Mouse (Mus musculus): Measurements from ENCODE around the gene Rsl24d1. TPM values are rescaled to one million over a fixed set of nuclear protein-coding genes. Genes with fewer than 3 reads are reported as not detected.

Rsl24d1 gene
- total and polyA plus RNA-seq, 3 experiments = 195 to 234 TPM; not detected in 1

GRCm38 (mm10) chr9:73090121-73090520 is 23.1 kb upstream of the Rsl24d1 start:
- H3K27ac ChIP-seq (ENCODE audit: control insufficient read depth, low read depth, low read length) = no peak overlapping the region
- TF ChIP-seq MAX (IDR thresholded peaks at IDR 0.05; ENCODE audit: low read length) (no peak), JUND (IDR thresholded peaks at IDR 0.05; ENCODE audit: low read depth, low read length) (no peak), E2F4 (IDR thresholded peaks at IDR 0.05; ENCODE audit: borderline replicate concordance, low read depth, low read length) (no peak), TBP (IDR thresholded peaks at IDR 0.05; ENCODE audit: low read depth, low read length) (no peak), MEF2A (IDR thresholded peaks at IDR 0.05; ENCODE audit: extremely low read depth, insufficient replicate concordance, low read depth, low read length, poor library complexity, severe bottlenecking) (no peak)

GRCm38 (mm10) chr9:73091747-73092146 is 21.5 kb upstream of the Rsl24d1 start:
- TF ChIP-seq CTCF (IDR thresholded peaks at IDR 0.05 in 2 of 3, conservative IDR thresholded peaks at IDR 0.05 in 1 of 3; ENCODE audit: control insufficient read depth in 1 of 3, insufficient read depth in 1 of 3, low read depth in 2 of 3, low read length in 3 of 3, poor library complexity in 1 of 3, severe bottlenecking in 1 of 3) (peak; percentile 52 to 98 (median 96); a peak in 5 of 6 replicates), SIN3A (IDR thresholded peaks at IDR 0.05; ENCODE audit: low read length) (peak; percentile 53; the same call in 1 of the 2 replicates), USF2 (IDR thresholded peaks at IDR 0.05; ENCODE audit: borderline replicate concordance in 1 of 2, insufficient read depth in 1 of 2, low read depth in 1 of 2, low read length in 2 of 2) (no peak), ZC3H11A (IDR thresholded peaks at IDR 0.05; ENCODE audit: low read depth, low read length) (peak; percentile 96), ZNF384 (IDR thresholded peaks at IDR 0.05; ENCODE audit: low read depth, low read length) (peak; percentile 44), SMC3 (IDR thresholded peaks at IDR 0.05; ENCODE audit: low read depth, low read length) (peak; percentile 98), MXI1 (IDR thresholded peaks at IDR 0.05; ENCODE audit: low read depth, low read length) (no peak)
- no peak overlapping the region for H3K9ac ChIP-seq (ENCODE audit: control insufficient read depth, low read depth, low read length, poor library complexity, severe bottlenecking)
- no peaks in the 10 kb centered on the region for H3K27me3 ChIP-seq (ENCODE audit: control insufficient read depth in 1 of 2, insufficient read depth in 2 of 2, low read length in 2 of 2)
- no peaks in the 10 kb centered on the region for H3K4me1 ChIP-seq (ENCODE audit: control insufficient read depth in 1 of 2, insufficient read depth in 2 of 2, low read length in 2 of 2)
- DNase-seq (ENCODE audit: low read depth, low spot score) = peak; percentile 80
- no peaks in the 10 kb centered on the region for H3K79me2 ChIP-seq (ENCODE audit: control insufficient read depth, insufficient read depth, low read length, poor library complexity)
- H3K36me3 ChIP-seq (ENCODE audit: control insufficient read depth in 1 of 2, insufficient read depth in 2 of 2, low read length in 2 of 2) = peaks cover 0 to 2% of the 10 kb centered on the region in 2 experiments; a peak in 2 of 4 replicates
- H3K9me3 ChIP-seq (replicated peaks; ENCODE audit: insufficient read depth, low read length) = no peaks in the 10 kb centered on the region
- no peak overlapping the region for H3K27ac ChIP-seq (ENCODE audit: control insufficient read depth, low read depth, low read length)
- H3K4me3 ChIP-seq (ENCODE audit: control insufficient read depth in 1 of 2, insufficient read depth in 1 of 2, low read depth in 2 of 2, low read length in 2 of 2) = no peak overlapping the region

More at GRCm38 (mm10) chr9:73090121-73090520, 23.1 kb upstream of the Rsl24d1 start:
- H3K4me1 ChIP-seq (ENCODE audit: control insufficient read depth in 1 of 2, insufficient read depth in 2 of 2, low read length in 2 of 2) = peaks cover 9 to 13% of the 10 kb centered on the region in 2 experiments
- peaks cover 0 to 13% of the 10 kb centered on the region in 2 experiments; a peak in 2 of 4 replicates for H3K36me3 ChIP-seq (ENCODE audit: control insufficient read depth in 1 of 2, insufficient read depth in 2 of 2, low read length in 2 of 2)
- DNase-seq (ENCODE audit: low read depth, low spot score) = no peak
- H3K4me3 ChIP-seq (ENCODE audit: control insufficient read depth in 1 of 2, insufficient read depth in 1 of 2, low read depth in 2 of 2, low read length in 2 of 2) = no peak overlapping the region
- H3K9me3 ChIP-seq (replicated peaks; ENCODE audit: insufficient read depth, low read length) = no peaks in the 10 kb centered on the region
- no peak overlapping the region for H3K9ac ChIP-seq (ENCODE audit: control insufficient read depth, low read depth, low read length, poor library complexity, severe bottlenecking)
- no peaks in the 10 kb centered on the region for H3K79me2 ChIP-seq (ENCODE audit: control insufficient read depth, insufficient read depth, low read length, poor library complexity)
- H3K27me3 ChIP-seq (ENCODE audit: control insufficient read depth in 1 of 2, insufficient read depth in 2 of 2, low read length in 2 of 2) = no peaks in the 10 kb centered on the region

GRCm38 (mm10) chr9:73094580-73094979 is 18.6 kb upstream of the Rsl24d1 start:
- no peaks in the 10 kb centered on the region for H3K79me2 ChIP-seq (ENCODE audit: control insufficient read depth, insufficient read depth, low read length, poor library complexity)
- H3K9me3 ChIP-seq (replicated peaks; ENCODE audit: insufficient read depth, low read length) = no peaks in the 10 kb centered on the region
- no peak for DNase-seq (ENCODE audit: low read depth, low spot score)
- no peak for TF ChIP-seq GABPA (IDR thresholded peaks at IDR 0.05; ENCODE audit: low read depth, low read length)
- H3K27ac ChIP-seq (ENCODE audit: control insufficient read depth, low read depth, low read length) = no peak overlapping the region
- no peaks in the 10 kb centered on the region for H3K4me1 ChIP-seq (ENCODE audit: control insufficient read depth in 1 of 2, insufficient read depth in 2 of 2, low read length in 2 of 2)
- H3K36me3 ChIP-seq (ENCODE audit: control insufficient read depth in 1 of 2, insufficient read depth in 2 of 2, low read length in 2 of 2) = no peaks in the 10 kb centered on the region
- no peak overlapping the region for H3K9ac ChIP-seq (ENCODE audit: control insufficient read depth, low read depth, low read length, poor library complexity, severe bottlenecking)
- H3K27me3 ChIP-seq (ENCODE audit: control insufficient read depth in 1 of 2, insufficient read depth in 2 of 2, low read length in 2 of 2) = no peaks in the 10 kb centered on the region
- no peak overlapping the region for H3K4me3 ChIP-seq (ENCODE audit: control insufficient read depth in 1 of 2, insufficient read depth in 1 of 2, low read depth in 2 of 2, low read length in 2 of 2)

Data from MEL (cell line).